In the genomic region with DNA sequence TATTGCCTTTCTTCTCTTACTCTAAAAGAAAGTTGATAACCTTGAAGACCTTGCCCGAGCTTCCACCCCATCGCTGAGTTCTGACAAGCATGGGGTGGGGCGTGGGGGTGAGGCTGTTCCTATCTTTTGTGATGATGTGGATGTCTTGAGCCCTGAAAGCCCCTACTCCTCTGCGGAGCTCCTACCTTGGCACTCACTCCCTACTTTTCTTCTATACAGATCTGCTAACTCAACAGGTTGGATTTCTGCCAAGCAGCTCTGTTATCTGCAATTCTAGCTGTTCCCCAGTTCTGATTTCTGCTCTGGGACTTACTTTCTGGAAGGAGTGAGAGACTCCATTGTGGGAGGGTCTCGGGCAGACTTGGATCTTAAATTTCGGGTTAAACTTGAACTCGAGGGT, we compare ENCODE assay signal across 16 mouse cellular contexts. TPM values are rescaled to one million over a fixed set of nuclear protein-coding genes. Genes with fewer than 3 reads are reported as not detected.
DNase-seq lines count a peak whose midpoint lies in the region; ATAC-seq and TF ChIP-seq lines count a peak whose summit lies in the region.
"Had no signal": no experiment of that assay in that cellular context is flagged by ENCODE, and none has a peak within 500 bp of the region (broad histone marks: within the 10 kb centered on the region; RNA-seq: fewer than 3 reads in every experiment).

No protein-coding gene starts in this region.

- no peaks in the 10 kb centered on the region for H3K9me3 ChIP-seq in heart, embryonic 12.5 days (replicated peaks)
- H3K9me3 ChIP-seq in liver, embryonic 11.5 days (ENCODE audit: control insufficient read depth, low read length) = no peaks in the 10 kb centered on the region
- no peaks in the 10 kb centered on the region for H3K9me3 ChIP-seq in liver, postnatal 0 days (ENCODE audit: low read length)
- H3K9me3 ChIP-seq: hindbrain, embryonic 15.5 days; limb, embryonic 15.5 days; megakaryocyte, embryonic 14.5 days had no signal

- no peak for TF ChIP-seq CTCF in brain, embryonic 14.5 days (IDR thresholded peaks at IDR 0.05; ENCODE audit: borderline replicate concordance, extremely low read depth, insufficient read depth, insufficient read length)
- TF ChIP-seq CTCF in liver, postnatal 0 days (IDR thresholded peaks at IDR 0.05; ENCODE audit: low read depth) = no peak

- WGBS in heart, embryonic 12.5 days = 40% methylated on average over 7 of the region's 7 CpGs
- 67% methylated on average over 7 of the region's 7 CpGs for WGBS in liver, embryonic 11.5 days
- 50% methylated on average over 7 of the region's 7 CpGs for WGBS in liver, postnatal 0 days (ENCODE audit: insufficient replicate concordance)

- peaks cover 14% of the 10 kb centered on the region; the same call in 1 of the 2 replicates for H3K4me1 ChIP-seq in heart, embryonic 12.5 days (replicated peaks)
- H3K4me1 ChIP-seq in liver, embryonic 11.5 days (replicated peaks; ENCODE audit: control insufficient read depth, insufficient read depth, low read length) = peaks cover 6% of the 10 kb centered on the region
- H3K4me1 ChIP-seq in liver, postnatal 0 days (ENCODE audit: insufficient read depth) = peaks cover 32% of the 10 kb centered on the region

- no peak for DNase-seq in heart, postnatal 25 days (ENCODE audit: low spot score)
- DNase-seq in liver = peak; percentile 9
- no peak for DNase-seq in liver, embryonic 11.5 days (ENCODE audit: low spot score)
- DNase-seq in brain, embryonic 14.5 days (ENCODE audit: low read depth) = peak; percentile 51
- no peak for DNase-seq in liver, postnatal 0 days
- no peak for DNase-seq in gastrocnemius, adult 8-10 months (ENCODE audit: low spot score in 2 of 2)
- no peak for DNase-seq in c-Kit-positive CD71-positive TER-119-positive erythroid progenitor cells, embryonic 14.5 days (ENCODE audit: low spot score)
- DNase-seq: gastrocnemius, postnatal 36 days; kidney, postnatal 10 days; right cerebral cortex, postnatal 25 days; thymus, adult 2 months had no signal

- no peak overlapping the region for H3K27ac ChIP-seq in heart, embryonic 12.5 days (ENCODE audit: poor library complexity, severe bottlenecking)
- no peak overlapping the region for H3K27ac ChIP-seq in liver, embryonic 11.5 days (ENCODE audit: low read depth, low read length)
- H3K27ac ChIP-seq in liver, postnatal 0 days (ENCODE audit: low read depth) = no peak overlapping the region
- H3K27ac ChIP-seq: hindbrain, embryonic 15.5 days; limb, embryonic 15.5 days had no signal

- H3K4me3 ChIP-seq in heart, embryonic 12.5 days = no peak overlapping the region
- H3K4me3 ChIP-seq in liver, embryonic 11.5 days (ENCODE audit: low read depth, low read length) = no peak overlapping the region
- no peak overlapping the region for H3K4me3 ChIP-seq in liver, postnatal 0 days (ENCODE audit: low read depth, low read length)
- H3K4me3 ChIP-seq: hindbrain, embryonic 15.5 days; limb, embryonic 15.5 days; megakaryocyte, embryonic 14.5 days had no signal

- no peaks in the 10 kb centered on the region for H3K36me3 ChIP-seq in heart, embryonic 12.5 days
- H3K36me3 ChIP-seq in liver, embryonic 11.5 days (ENCODE audit: control insufficient read depth, insufficient read depth, low read length) = no peaks in the 10 kb centered on the region
- no peaks in the 10 kb centered on the region for H3K36me3 ChIP-seq in liver, postnatal 0 days (replicated peaks; ENCODE audit: insufficient read depth, low read length)
- H3K36me3 ChIP-seq: hindbrain, embryonic 15.5 days; limb, embryonic 15.5 days had no signal

- H3K27me3 ChIP-seq in heart, embryonic 12.5 days (replicated peaks) = peaks cover 7% of the 10 kb centered on the region; the same call in 1 of the 2 replicates
- H3K27me3 ChIP-seq in liver, embryonic 11.5 days (replicated peaks; ENCODE audit: control insufficient read depth, insufficient read depth, low read length) = peaks cover 7% of the 10 kb centered on the region; the same call in 1 of the 2 replicates
- peaks cover 4% of the 10 kb centered on the region; the same call in 1 of the 2 replicates for H3K27me3 ChIP-seq in liver, postnatal 0 days (ENCODE audit: insufficient read depth, low read length)
- H3K27me3 ChIP-seq: hindbrain, embryonic 15.5 days; limb, embryonic 15.5 days; megakaryocyte, embryonic 14.5 days had no signal

- intact Hi-C loops in heart, postnatal 25 days (cut with DNase I) = no loop called here

- no peak overlapping the region; the same call in 1 of the 2 replicates for H3K4me2 ChIP-seq in heart, embryonic 12.5 days
- no peak overlapping the region for H3K4me2 ChIP-seq in liver, embryonic 11.5 days
- peak overlapping the region; percentile 19 for H3K4me2 ChIP-seq in liver, postnatal 0 days (ENCODE audit: low read depth, low read length)
- H3K4me2 ChIP-seq: hindbrain, embryonic 15.5 days; limb, embryonic 15.5 days had no signal

- no peak for TF ChIP-seq POLR2A in brain, embryonic 14.5 days (IDR thresholded peaks at IDR 0.05; ENCODE audit: borderline replicate concordance, extremely low read depth, insufficient read depth, insufficient read length, poor library complexity, severe bottlenecking)

- TF ChIP-seq EP300 in liver, postnatal 0 days (IDR thresholded peaks at IDR 0.05; ENCODE audit: low read depth) = no peak

- no peak overlapping the region for H3K9ac ChIP-seq in heart, embryonic 12.5 days
- no peak overlapping the region for H3K9ac ChIP-seq in liver, embryonic 11.5 days (ENCODE audit: low read depth, low read length)
- no peak overlapping the region for H3K9ac ChIP-seq in liver, postnatal 0 days (replicated peaks)
- H3K9ac ChIP-seq: hindbrain, embryonic 15.5 days; limb, embryonic 15.5 days had no signal

- peak; percentile 51; the same call in 1 of the 2 replicates for ATAC-seq in heart, embryonic 12.5 days (ENCODE audit: insufficient number of reproducible peaks, low FRiP score)
- ATAC-seq in liver, embryonic 11.5 days (replicated peaks; ENCODE audit: low FRiP score) = no peak
- no peak for ATAC-seq in liver, postnatal 0 days
- ATAC-seq: CD4-positive, CD25-positive, alpha-beta regulatory T cell, adult 4 months had no signal

RNA-seq across cellular contexts. Expression of a gene that starts 14.3 kb away (rescaled TPM):
- 9.9 and 10.6 TPM in 2 replicates for polyA plus RNA-seq in heart, embryonic 12.5 days (2016; fragmentation: Nextera tagmentation; extraction: Ambion mirVana)
- 10 to 100 TPM in 1 of 2 experiments, 1 to 10 TPM in 1; 8.4 to 10.4 TPM for total RNA-seq in heart, postnatal 25 days (2021)
- 31.1 and 34.5 TPM in 2 replicates for polyA plus RNA-seq in liver, embryonic 11.5 days (2014; fragmentation: Nextera tagmentation; extraction: Ambion mirVana)
- polyA plus RNA-seq in brain, embryonic 14.5 days (2012; rRNA removed) = 8.7 and 12.8 TPM in 2 replicates
- 13.6 and 15.2 TPM in 2 replicates for polyA plus RNA-seq in liver, postnatal 0 days (2015; fragmentation: Nextera tagmentation; extraction: Ambion mirVana)
- total RNA-seq in gastrocnemius, adult 8-10 months (2022) = 10 to 100 TPM; 11.8 to 14.4 (median 13.5) TPM

Comparison
In these comparisons a context has a peak if more than half of its experiments do, and no peak if none do; other contexts are left out.
1. DNase-seq: peak in liver (single experiment) and brain, embryonic 14.5 days (single experiment); none in heart, postnatal 25 days (single experiment), liver, embryonic 11.5 days (single experiment), liver, postnatal 0 days (single experiment), gastrocnemius, adult 8-10 months (0 of 2) and c-Kit-positive CD71-positive TER-119-positive erythroid progenitor cells, embryonic 14.5 days (single experiment).